ENCODE assay signal across 31 mouse cellular contexts in genomic region chr5:149414369-149415167, GRCm38 (mm10). TPM values are rescaled to one million over a fixed set of nuclear protein-coding genes. Genes with fewer than 3 reads are reported as not detected.
DNase-seq lines count a peak whose midpoint lies in the region; ATAC-seq lines count a peak whose summit lies in the region.
"Had no signal": no experiment of that assay in that cellular context is flagged by ENCODE, and none has a peak within 500 bp of the region (broad histone marks: within the 10 kb centered on the region; RNA-seq: fewer than 3 reads in every experiment).

No protein-coding gene starts in this region.

- no peak overlapping the region for H3K9ac ChIP-seq in intestine, embryonic 15.5 days
- H3K9ac ChIP-seq: embryonic facial prominence, embryonic 12.5 days; forebrain, embryonic 13.5 days; heart, embryonic 12.5 days; hindbrain, embryonic 14.5 days; limb, embryonic 12.5 days; liver, postnatal 0 days had no signal

- H3K27me3 ChIP-seq in splenic B cell, adult 2 months (ENCODE audit: control insufficient read depth, insufficient read depth, low read length, poor library complexity, severe bottlenecking), result no peaks in the 10 kb centered on the region
- peaks cover 16% of the 10 kb centered on the region for H3K27me3 ChIP-seq in intestine, embryonic 15.5 days (replicated peaks)
- H3K27me3 ChIP-seq: Patski had no signal

- peak; percentile 26 for ATAC-seq in CD4-positive, CD25-positive, alpha-beta regulatory T cell, adult 4 months
- ATAC-seq in intestine, embryonic 15.5 days, result no peak
- ATAC-seq: forebrain, embryonic 13.5 days; intestine, postnatal 0 days; liver, postnatal 0 days; Patski had no signal

- H3K4me2 ChIP-seq in intestine, embryonic 15.5 days (replicated peaks), result no peak overlapping the region
- H3K4me2 ChIP-seq: embryonic facial prominence, embryonic 12.5 days; forebrain, embryonic 13.5 days; heart, embryonic 12.5 days; hindbrain, embryonic 14.5 days; limb, embryonic 12.5 days; liver, embryonic 11.5 days; midbrain, embryonic 11.5 days had no signal

- no peaks in the 10 kb centered on the region for H3K36me3 ChIP-seq in splenic B cell, adult 2 months (ENCODE audit: control insufficient read depth, insufficient read depth, low read length, poor library complexity, severe bottlenecking)
- H3K36me3 ChIP-seq in intestine, embryonic 15.5 days, result no peaks in the 10 kb centered on the region
- H3K36me3 ChIP-seq: embryonic facial prominence, embryonic 12.5 days; heart, embryonic 12.5 days; limb, embryonic 12.5 days had no signal

- peak overlapping the region; percentile 31 for H3K4me3 ChIP-seq in brown adipose tissue, adult 24 weeks (ENCODE audit: insufficient read depth, low read depth, low read length)
- no peak overlapping the region for H3K4me3 ChIP-seq in intestine, embryonic 15.5 days (replicated peaks)
- H3K4me3 ChIP-seq: embryonic facial prominence, embryonic 12.5 days; erythroblast, embryonic 14.5 days; forebrain, embryonic 13.5 days; heart, embryonic 12.5 days; layer of hippocampus, adult 2 months; limb, embryonic 12.5 days had no signal

- WGBS in intestine, embryonic 15.5 days, result 74% methylated on average over 9 of the region's 9 CpGs

- no peaks in the 10 kb centered on the region for H3K9me3 ChIP-seq in intestine, embryonic 15.5 days
- H3K9me3 ChIP-seq: embryonic facial prominence, embryonic 12.5 days; heart, embryonic 12.5 days; limb, embryonic 12.5 days had no signal

- DNase-seq in lung, adult 18-20 months, result peak; percentile 18 to 45
- no peak for DNase-seq in lung, postnatal 10 days
- peak; percentile 42 for DNase-seq in splenic B cell, adult 2 months (ENCODE audit: low read depth, low spot score)
- DNase-seq in adrenal gland, adult 18-20 months (ENCODE audit: low spot score in 2 of 2), result no peak
- DNase-seq: adrenal gland, adult 2 months; cerebellum, adult 18-20 months; cerebellum, postnatal 14 days; heart, adult 11 months; heart, postnatal 14 days; kidney, postnatal 25 days; layer of hippocampus, postnatal 36 days; liver, postnatal 0 days; right cerebral cortex, adult 18-20 months; right cerebral cortex, postnatal 4 days; thymus, postnatal 14 days had no signal

- no peak overlapping the region for H3K27ac ChIP-seq in brown adipose tissue, adult 24 weeks (replicated peaks; ENCODE audit: low read depth, low read length)
- no peak overlapping the region for H3K27ac ChIP-seq in intestine, embryonic 15.5 days
- H3K27ac ChIP-seq: embryonic facial prominence, embryonic 12.5 days; forebrain, embryonic 13.5 days; hindbrain, embryonic 14.5 days; layer of hippocampus, adult 2 months; limb, embryonic 12.5 days; macrophage had no signal

- no peaks in the 10 kb centered on the region for H3K4me1 ChIP-seq in brown adipose tissue, adult 24 weeks (ENCODE audit: control insufficient read depth, insufficient read depth, insufficient read length, low read length)
- peaks cover 15% of the 10 kb centered on the region for H3K4me1 ChIP-seq in intestine, embryonic 15.5 days (replicated peaks)

RNA-seq across cellular contexts. Expression of gene Medag, which starts 3.0 kb away (rescaled TPM):
- polyA plus RNA-seq in CD4-positive, CD25-positive, alpha-beta regulatory T cell, adult 4 months (2017; shearing (Covaris generic)), result 1 to 10 TPM; 2.4 to 2.7 TPM
- polyA plus RNA-seq in brown adipose tissue, adult 24 weeks (2012; ENCODE audit: insufficient read depth, insufficient read length, missing spikeins), result 6.2 and 12.4 TPM in 2 replicates
- 2.2 and 2.4 TPM in 2 replicates for polyA plus RNA-seq in intestine, embryonic 15.5 days (2015; fragmentation: Nextera tagmentation; extraction: Ambion mirVana)
- 10 to 100 TPM in 1 of 2 experiments, 1 to 10 TPM in 1; 2.3 to 11.8 TPM for total RNA-seq in adrenal gland, adult 18-20 months (2021)
- polyA plus RNA-seq: erythroblast, embryonic 14.5 days; macrophage had no signal

RNA-seq across cellular contexts. Expression of gene Tex26, which starts 24.9 kb away (rescaled TPM):
- not detected for polyA plus RNA-seq in CD4-positive, CD25-positive, alpha-beta regulatory T cell, adult 4 months (2017; shearing (Covaris generic))
- not detected in 2 replicates for polyA plus RNA-seq in brown adipose tissue, adult 24 weeks (2012; ENCODE audit: insufficient read depth, insufficient read length, missing spikeins)
- 0.11 and 0.36 TPM in 2 replicates for polyA plus RNA-seq in intestine, embryonic 15.5 days (2015; fragmentation: Nextera tagmentation; extraction: Ambion mirVana)
- total RNA-seq in adrenal gland, adult 18-20 months (2021), result not detected
- total RNA-seq: gastrocnemius, adult 8-10 months; heart, postnatal 14 days had no signal
- polyA plus RNA-seq: adrenal gland, adult 2 months; erythroblast, embryonic 14.5 days; liver, postnatal 0 days; macrophage had no signal

Comparison
In these comparisons a context has a peak if more than half of its experiments do, and no peak if none do; other contexts are left out.
1. DNase-seq: peak in lung, adult 18-20 months (2 of 2) and splenic B cell, adult 2 months (single experiment); none in lung, postnatal 10 days (single experiment) and adrenal gland, adult 18-20 months (0 of 2).